ENCODE assay signal across 23 mouse cellular contexts in genomic region chrX:11400406-11400805, GRCm38 (mm10).
DNase-seq lines count a peak whose midpoint lies in the region; ATAC-seq and TF ChIP-seq lines count a peak whose summit lies in the region.
"Had no signal": no experiment of that assay in that cellular context is flagged by ENCODE, and none has a peak within 500 bp of the region (broad histone marks: within the 10 kb centered on the region; RNA-seq: fewer than 3 reads in every experiment).

No protein-coding gene starts in this region.

- no peaks in the 10 kb centered on the region for H3K79me2 ChIP-seq in liver, adult 2 months (ENCODE audit: control insufficient read depth, insufficient read depth, low read length)

- 19% methylated on average over 3 of the region's 3 CpGs for WGBS in liver, adult 2 months
- WGBS in liver, embryonic 12.5 days (ENCODE audit: insufficient replicate concordance), result 59% methylated on average over 3 of the region's 3 CpGs

- no peaks in the 10 kb centered on the region for H3K27me3 ChIP-seq in liver, adult 2 months (ENCODE audit: control insufficient read depth, insufficient read depth, low read length)
- H3K27me3 ChIP-seq in liver, embryonic 12.5 days (replicated peaks), result peaks cover under 1% of the 10 kb centered on the region; the same call in 1 of the 2 replicates
- H3K27me3 ChIP-seq: forebrain, embryonic 13.5 days had no signal

- no peak overlapping the region for H3K27ac ChIP-seq in liver, adult 2 months (replicated peaks; ENCODE audit: insufficient read depth, low read depth, low read length)
- no peak overlapping the region for H3K27ac ChIP-seq in liver, embryonic 12.5 days
- H3K27ac ChIP-seq: embryonic facial prominence, embryonic 13.5 days; forebrain, embryonic 13.5 days; gastrocnemius, adult 2 months; hindbrain, embryonic 12.5 days had no signal

- H3K4me2 ChIP-seq in liver, embryonic 12.5 days, result no peak overlapping the region
- H3K4me2 ChIP-seq: embryonic facial prominence, embryonic 13.5 days; forebrain, embryonic 13.5 days; heart, embryonic 13.5 days; hindbrain, embryonic 12.5 days had no signal

- H3K9me3 ChIP-seq in liver, embryonic 12.5 days (replicated peaks), result peaks cover 4% of the 10 kb centered on the region
- H3K9me3 ChIP-seq: embryonic facial prominence, embryonic 13.5 days; forebrain, embryonic 13.5 days; G1E; hindbrain, embryonic 12.5 days had no signal

- H3K36me3 ChIP-seq in liver, adult 2 months (ENCODE audit: control insufficient read depth, insufficient read depth, low read length), result no peaks in the 10 kb centered on the region
- no peaks in the 10 kb centered on the region for H3K36me3 ChIP-seq in liver, embryonic 12.5 days
- H3K36me3 ChIP-seq: embryonic facial prominence, embryonic 13.5 days; G1E; heart, embryonic 13.5 days; hindbrain, embryonic 12.5 days had no signal

- DNase-seq in liver, adult 2 months (ENCODE audit: extremely low read depth, low read depth, low spot score), result peak; percentile 73
- peak; percentile 79 for DNase-seq in adipocyte (ENCODE audit: low spot score)
- no peak for DNase-seq in heart, postnatal 4 days
- DNase-seq: B cell, adult 2 months; cerebellum, adult 18-20 months; cerebellum, adult 9-11 months; cerebellum, postnatal 36 days; forebrain, postnatal 0 days; gastrocnemius, adult 2 months; gastrocnemius, postnatal 25 days; heart, adult 11 months; heart, postnatal 36 days had no signal

- no peak for ATAC-seq in liver, embryonic 12.5 days
- ATAC-seq in granulocyte monocyte progenitor cell, adult 5-6 weeks (replicated peaks; ENCODE audit: poor library complexity, severe bottlenecking), result peak; percentile 42
- ATAC-seq in megakaryocyte, adult 5-6 weeks (ENCODE audit: poor library complexity, severe bottlenecking), result peak; percentile 45; the same call in 1 of the 2 replicates
- no peak for ATAC-seq in inflammation-experienced regulatory T-cells, adult 6 months
- ATAC-seq: CD4-positive, CD25-positive, alpha-beta regulatory T cell, adult 4 months; forebrain, embryonic 13.5 days; forebrain, postnatal 0 days; hindbrain, embryonic 16.5 days had no signal

- TF ChIP-seq POLR2A in liver, adult 2 months (IDR thresholded peaks at IDR 0.05; ENCODE audit: extremely low read depth, insufficient read depth, low read length), result no peak

- no peaks in the 10 kb centered on the region for H3K4me1 ChIP-seq in liver, adult 2 months (ENCODE audit: control insufficient read depth, insufficient read depth, low read length)
- no peaks in the 10 kb centered on the region for H3K4me1 ChIP-seq in liver, embryonic 12.5 days
- H3K4me1 ChIP-seq: heart, embryonic 13.5 days; hindbrain, embryonic 12.5 days had no signal

- H3K4me3 ChIP-seq in liver, adult 2 months (ENCODE audit: insufficient read depth, low read depth, low read length), result no peak overlapping the region
- no peak overlapping the region for H3K4me3 ChIP-seq in liver, embryonic 12.5 days
- H3K4me3 ChIP-seq: embryonic facial prominence, embryonic 13.5 days; forebrain, embryonic 13.5 days; gastrocnemius, adult 2 months; heart, embryonic 13.5 days; hindbrain, embryonic 12.5 days had no signal

- no peak overlapping the region for H3K9ac ChIP-seq in liver, adult 2 months (ENCODE audit: low read depth, low read length)
- no peak overlapping the region for H3K9ac ChIP-seq in liver, embryonic 12.5 days
- H3K9ac ChIP-seq: embryonic facial prominence, embryonic 13.5 days; forebrain, embryonic 13.5 days; forebrain, postnatal 0 days; heart, embryonic 13.5 days; hindbrain, embryonic 12.5 days had no signal

- TF ChIP-seq CTCF in liver, adult 2 months (IDR thresholded peaks at IDR 0.05; ENCODE audit: low read depth, low read length), result no peak

Comparison
In these comparisons a context has a peak if more than half of its experiments do, and no peak if none do; other contexts are left out.
1. ATAC-seq: peak in granulocyte monocyte progenitor cell, adult 5-6 weeks (single experiment) and megakaryocyte, adult 5-6 weeks (single experiment); none in liver, embryonic 12.5 days (single experiment) and inflammation-experienced regulatory T-cells, adult 6 months (single experiment).